Mouse (Mus musculus) left cerebral cortex, adult 6 months (tissue): Measurements from ENCODE around the gene Brms1. TPM values are rescaled to one million over a fixed set of nuclear protein-coding genes. Genes with fewer than 3 reads are reported as not detected.

ENCODE experiments used
- long read RNA-seq, 2 experiments: library from polyadenylated mRNA; unstranded; transcript quantifications; one replicate each; pipeline ENCODE4 v2.0.0; 2019 to 2020
- polyA plus RNA-seq: library from polyadenylated mRNA; unstranded; fragments of <200 nt; fragmentation: Nextera tagmentation; gene quantifications from 2 replicates; pipeline ENCODE4 v1.2.3, GENCODE M21; 2021

The Brms1 gene
- polyA plus RNA-seq, result 33.0 and 37.7 TPM in 2 replicates
- long read RNA-seq, experiment 1, transcript Brms1-201 (10 exons, 1,388 nt), result major isoform, 104 of 120 reads
- long read RNA-seq, experiment 1, partial matches to known transcripts, result 0 of 120 reads
- long read RNA-seq, experiment 1, other reads (novel, unspliced or antisense), result 12 of 120 reads
- long read RNA-seq, experiment 2, transcript Brms1-201 (10 exons, 1,388 nt), result major isoform, 29 of 49 reads
- long read RNA-seq, experiment 2, partial matches to known transcripts, result 13 of 49 reads
- long read RNA-seq, experiment 2, other reads (novel, unspliced or antisense), result 4 of 49 reads

DNA sequence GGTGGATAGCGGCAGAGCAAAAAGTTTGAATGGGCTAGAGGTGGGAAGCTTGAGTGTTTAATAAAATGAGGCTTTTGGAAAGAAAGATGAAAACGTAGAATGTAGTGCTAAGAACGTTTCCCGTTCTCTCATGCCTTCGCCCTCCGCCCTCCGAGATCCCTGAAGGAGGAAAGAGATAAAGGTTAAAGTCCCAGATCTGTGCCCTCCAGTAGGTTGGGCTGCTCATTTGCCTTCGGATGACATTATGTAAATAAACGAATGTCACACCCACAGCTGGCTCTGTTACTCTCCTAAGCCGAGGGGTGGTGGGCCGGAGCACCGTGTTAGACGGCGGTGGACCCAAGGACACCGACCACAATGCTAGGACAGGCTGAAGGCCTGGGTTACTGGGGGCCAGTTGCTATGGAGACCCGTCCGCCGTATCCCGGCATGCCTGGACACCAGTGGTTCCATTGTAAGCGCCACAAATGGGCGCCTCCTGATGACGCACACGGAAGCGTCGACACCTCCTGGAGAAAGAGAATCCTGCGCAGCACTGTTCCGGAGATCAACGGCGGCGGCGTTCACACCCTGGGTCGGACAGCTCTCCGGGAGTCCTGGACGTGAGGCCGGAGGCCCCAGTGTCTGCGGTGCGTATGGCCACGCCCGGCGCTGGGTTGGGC, at the start of gene Brms1:
Brms1 (plus strand) TSS at position 493 of the 662 bp plus-strand sequence.

DNA sequence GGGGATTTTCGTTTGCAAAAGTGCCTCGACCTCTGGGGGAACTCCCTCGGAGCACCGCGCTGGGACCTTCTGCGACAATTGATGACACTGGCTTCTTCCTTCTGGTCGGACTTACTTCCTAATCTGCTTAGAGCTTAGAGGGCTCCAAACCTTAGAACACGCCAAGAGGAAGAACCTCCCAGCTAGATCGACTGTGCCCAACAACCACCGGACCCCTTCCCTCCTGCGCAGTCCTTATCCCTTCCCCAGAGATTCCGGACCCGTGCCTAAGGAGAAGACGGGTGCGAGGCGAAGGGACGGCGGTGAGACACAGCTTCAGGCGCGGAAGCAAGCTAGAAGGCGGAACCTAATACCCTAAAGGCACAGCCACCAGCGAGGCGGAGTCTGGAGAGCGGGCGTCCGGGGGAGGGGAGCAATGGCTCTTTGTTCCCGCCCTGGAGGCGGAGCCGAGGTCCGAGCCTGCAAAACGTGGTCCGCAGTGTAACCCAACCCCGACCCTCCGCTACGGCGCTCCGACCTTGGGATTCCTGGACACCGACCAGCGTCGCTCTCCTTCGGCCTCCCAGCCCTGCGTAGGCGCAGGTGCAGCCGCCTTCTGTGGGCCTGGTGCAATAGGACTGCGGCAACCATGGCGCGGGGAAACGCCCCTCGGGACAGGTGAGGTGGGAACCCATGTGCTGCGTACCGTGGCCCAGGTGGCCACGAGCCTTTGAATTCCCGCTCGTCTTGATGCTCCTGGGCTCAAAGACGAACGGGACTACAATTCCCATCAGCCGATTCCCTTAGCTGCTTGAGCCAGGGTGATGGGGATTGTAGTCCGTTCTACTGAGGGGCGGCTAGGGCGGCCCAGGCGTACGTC, 17.3 kb upstream of the Brms1 start, which contains the start of gene Slc29a2:
Slc29a2 (plus strand) TSS at position 240 of the 859 bp plus-strand sequence.

DNA sequence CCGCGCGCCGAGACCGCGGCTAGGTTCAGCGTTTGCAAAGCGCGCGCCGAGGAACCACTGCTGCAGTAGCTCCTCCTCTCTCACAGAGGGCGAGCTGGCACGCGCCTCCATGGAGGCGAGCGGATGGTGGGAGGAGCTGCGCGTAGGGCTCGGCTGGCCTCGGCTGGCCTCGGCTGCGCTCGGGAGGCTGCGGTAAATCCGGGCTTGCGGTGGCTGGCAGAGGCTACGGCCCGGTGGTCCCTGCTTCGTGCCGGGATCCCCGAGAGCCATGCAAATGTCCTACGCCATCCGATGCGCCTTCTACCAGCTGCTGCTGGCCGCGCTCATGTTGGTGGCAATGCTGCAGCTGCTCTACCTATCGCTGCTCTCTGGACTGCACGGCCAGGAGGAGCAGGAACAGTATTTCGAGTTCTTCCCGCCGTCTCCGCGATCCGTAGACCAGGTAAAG, 2.4 kb upstream of the Brms1 start, which contains the start of the genes B4gat1 and AC124502.3:
B4gat1 (plus strand) TSS at position 118 of the 448 bp plus-strand sequence.
AC124502.3 (plus strand) TSS at position 183 of the 448 bp plus-strand sequence.

DNA sequence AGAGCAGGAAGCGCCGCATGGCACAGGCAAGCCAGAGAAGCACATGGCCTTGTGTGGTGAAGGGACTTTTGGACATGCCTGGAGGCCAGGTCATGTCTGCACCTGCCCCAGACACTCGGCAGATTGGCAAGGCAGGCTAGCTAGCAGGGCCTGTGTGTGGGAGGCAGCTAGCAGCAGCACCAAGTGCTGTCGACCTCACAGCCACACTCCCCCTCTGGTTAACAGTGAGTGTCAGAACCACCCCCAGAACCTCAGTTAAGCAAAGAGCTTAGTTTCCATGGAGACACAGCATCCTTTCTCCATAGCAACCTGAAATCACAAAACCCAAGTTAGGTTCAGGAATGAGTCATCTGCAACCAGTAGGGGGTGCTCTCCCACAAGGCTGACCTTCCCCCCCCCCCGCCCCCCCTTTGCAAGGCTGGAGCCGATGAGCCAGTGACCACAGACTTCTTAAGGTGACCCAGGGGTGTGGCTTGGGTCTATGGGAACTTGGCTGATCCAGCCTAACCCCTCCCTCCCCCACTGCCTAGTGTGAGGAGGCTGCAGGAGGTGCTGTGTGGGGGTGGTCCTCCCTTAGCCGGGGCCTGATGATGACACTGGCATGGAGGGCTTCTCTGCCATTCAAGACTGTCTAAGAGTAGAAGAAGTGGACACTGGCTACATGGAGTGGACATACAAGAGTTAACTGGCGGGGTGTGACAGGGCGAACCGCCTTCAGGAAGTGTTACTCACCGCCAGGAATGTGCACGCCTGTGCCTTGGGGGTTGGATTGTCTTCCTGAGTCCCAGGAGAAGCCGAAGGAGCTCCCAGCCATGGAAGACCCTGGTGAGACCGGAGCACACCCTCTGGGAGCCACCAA, 9.1 kb downstream of the Brms1 start, which contains the start of gene Rin1:
Rin1 (plus strand) TSS at position 435 of the 859 bp plus-strand sequence.

DNA sequence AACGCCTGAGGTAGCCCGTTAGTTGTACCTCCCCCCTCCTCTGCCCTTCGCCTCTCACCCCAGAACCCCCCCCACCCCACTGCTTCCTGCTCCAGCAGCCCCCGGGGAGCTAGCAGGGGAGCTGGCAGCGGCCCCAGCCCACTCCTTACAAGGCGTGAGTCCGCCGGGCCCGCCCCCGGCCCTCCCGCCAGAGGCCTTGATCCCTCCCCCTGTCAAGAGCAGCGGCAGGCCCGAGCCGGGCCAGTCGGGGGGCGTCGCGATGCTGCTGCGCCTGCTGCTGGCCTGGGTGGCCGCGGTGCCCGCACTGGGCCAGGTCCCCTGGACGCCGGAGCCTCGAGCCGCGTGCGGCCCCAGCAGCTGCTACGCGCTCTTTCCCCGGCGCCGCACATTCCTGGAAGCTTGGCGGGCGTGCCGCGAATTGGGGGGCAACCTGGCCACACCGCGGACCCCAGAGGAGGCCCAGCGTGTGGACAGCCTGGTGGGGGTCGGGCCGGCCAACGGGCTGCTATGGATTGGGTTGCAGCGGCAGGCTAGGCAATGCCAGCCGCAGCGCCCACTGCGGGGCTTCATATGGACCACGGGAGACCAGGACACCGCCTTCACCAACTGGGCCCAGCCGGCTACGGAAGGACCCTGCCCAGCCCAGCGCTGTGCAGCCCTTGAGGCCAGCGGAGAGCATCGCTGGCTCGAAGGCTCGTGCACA, 26.9 kb downstream of the Brms1 start, which contains the start of gene Cd248:
Cd248 (plus strand) TSS at position 212 of the 703 bp plus-strand sequence.

DNA sequence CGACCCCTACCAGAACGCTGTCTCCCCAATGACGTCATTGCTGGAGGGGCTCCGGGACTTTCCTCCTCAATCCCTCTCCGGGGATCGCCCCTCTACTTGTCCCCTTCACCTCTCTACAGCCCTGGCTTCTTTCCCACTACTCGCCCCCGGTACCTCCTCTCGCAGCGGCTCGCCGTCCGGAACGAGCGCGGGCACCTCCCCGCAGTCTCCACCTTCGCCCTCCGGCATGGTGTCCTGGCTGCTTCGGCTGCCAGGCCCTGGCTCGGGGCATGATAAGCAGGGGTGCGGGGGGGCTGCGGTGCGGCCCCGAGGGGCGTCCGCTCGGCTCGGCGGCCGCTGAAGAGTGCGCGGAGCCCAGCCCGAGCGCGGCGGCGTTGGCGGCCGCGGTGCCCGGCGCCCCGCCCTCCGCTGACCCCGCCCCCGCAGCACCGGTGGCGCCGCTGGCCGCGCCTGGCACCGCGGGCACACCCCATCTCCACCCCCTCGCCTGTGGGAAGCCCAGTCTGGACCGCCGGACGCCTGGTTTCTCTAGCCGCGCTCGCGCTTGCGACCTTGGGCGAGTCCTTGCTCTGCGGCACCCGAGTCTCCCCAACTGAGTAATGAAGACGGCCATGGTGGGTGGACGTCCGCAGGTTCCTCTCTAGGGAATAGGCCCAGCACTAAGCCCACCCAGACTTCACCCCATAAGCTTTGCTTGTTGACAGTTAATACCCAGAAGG, 44.1 kb downstream of the Brms1 start, which contains the start of gene Tmem151a:
Tmem151a (minus strand) TSS at position 387 of the 719 bp plus-strand sequence.

DNA sequence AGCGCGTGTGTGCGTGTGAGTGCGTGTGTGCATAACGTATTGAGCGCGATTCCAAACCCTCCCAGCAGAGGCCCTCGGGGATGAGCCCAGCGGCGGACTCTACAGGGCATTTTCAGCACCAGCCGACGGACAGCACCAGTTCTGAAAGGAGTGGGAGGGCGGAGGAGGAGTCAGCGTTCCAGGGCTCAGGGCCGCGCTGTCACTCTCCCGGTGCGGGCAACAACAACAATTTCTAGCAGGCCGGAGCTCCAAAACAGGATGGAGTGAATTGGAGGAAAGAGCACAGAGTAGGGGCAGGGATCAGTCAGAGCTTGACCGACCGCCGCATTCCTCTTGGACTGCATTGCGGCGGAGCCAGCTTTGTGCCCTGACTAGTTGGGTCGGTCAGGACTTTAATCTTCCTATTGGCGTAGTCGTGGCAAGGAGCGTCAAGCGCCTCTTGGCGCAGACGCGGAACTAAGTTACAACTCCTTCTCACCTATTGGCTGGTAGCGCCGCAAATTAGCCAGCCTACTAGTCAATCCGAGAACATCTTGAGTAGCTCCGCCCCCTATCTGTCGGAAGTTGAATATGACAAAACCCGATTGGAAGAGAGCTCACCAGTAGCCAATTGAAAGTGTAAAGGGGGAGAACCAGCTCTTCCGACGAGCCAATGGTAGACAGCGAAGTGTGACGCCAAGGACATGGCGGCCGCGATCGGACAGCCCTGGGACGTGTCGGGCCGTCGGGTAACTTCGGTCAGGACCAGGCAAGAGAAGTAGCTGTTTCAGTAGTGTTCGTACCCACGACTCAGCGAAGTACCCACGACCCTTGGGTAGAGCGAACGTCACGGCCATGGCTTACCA, 47.0 kb downstream of the Brms1 start, which contains the start of gene Yif1a:
Yif1a (plus strand) TSS at position 655 of the 845 bp plus-strand sequence.

DNA sequence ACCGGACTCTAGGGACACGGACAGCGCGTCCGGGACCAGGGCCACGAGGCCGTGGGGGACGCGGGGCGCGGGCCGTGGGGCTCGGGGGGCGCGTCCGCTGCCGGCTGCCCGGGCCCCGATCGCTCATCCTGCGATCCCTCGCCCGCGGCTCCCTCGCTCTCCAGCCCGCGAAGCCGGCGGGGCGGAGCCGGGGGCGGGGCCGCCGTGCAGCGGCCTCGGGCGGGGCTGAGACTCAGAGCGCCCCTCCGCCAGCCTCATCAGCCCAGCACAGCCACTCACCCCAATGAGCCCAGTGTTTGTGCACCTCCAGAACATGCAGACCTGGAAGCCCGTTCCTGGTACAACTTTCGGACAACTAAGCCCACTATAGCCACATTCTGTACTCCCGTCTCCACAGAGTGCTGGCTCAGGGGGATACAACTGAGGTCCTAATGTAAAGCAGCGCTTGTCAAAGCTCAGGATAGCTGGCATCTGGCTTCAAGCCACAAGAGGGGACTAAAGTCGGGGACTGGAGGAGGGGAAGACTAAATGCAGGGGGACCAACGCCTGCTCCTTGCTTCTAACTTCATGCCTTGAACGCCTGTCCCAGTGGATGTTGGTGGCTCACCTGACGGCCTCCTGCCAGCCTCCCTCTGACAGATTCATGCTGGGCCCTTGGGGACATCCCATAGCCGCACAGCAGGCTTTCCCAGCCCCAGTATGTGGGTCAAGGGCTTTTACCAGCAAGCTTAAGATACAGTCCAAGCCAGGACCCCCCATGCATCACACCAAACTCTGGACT, 57.4 kb downstream of the Brms1 start, which contains the start of gene Cnih2:
Cnih2 (minus strand) TSS at position 159 of the 781 bp plus-strand sequence.

Other genes with a start within 250 kb of the Brms1 start
- gene Rbm4, start 247.5 kb upstream of the Brms1 start, polyA plus RNA-seq, result 25.7 and 26.6 TPM in 2 replicates
- gene Gm21992, start 229.7 kb upstream of the Brms1 start, polyA plus RNA-seq, result 5.1 and 8.4 TPM in 2 replicates
- 7.6 and 11.1 TPM in 2 replicates for gene Rbm14, start 229.7 kb upstream of the Brms1 start, polyA plus RNA-seq
- gene Ccs, start 202.0 kb upstream of the Brms1 start, polyA plus RNA-seq, result 37.7 and 46.6 TPM in 2 replicates
- gene Ccdc87, start 202.0 kb upstream of the Brms1 start, polyA plus RNA-seq, result 1.5 and 1.8 TPM in 2 replicates
- gene Ctsf, start 186.2 kb upstream of the Brms1 start, polyA plus RNA-seq, result 79.0 and 97.4 TPM in 2 replicates
- gene Actn3, start 163.4 kb upstream of the Brms1 start, polyA plus RNA-seq, result 0.28 and 1.0 TPM in 2 replicates
- 10.3 and 15.3 TPM in 2 replicates for gene Zdhhc24, start 162.7 kb upstream of the Brms1 start, polyA plus RNA-seq
- gene Bbs1, start 134.7 kb upstream of the Brms1 start, polyA plus RNA-seq, result 7.2 and 18.1 TPM in 2 replicates
- 20.7 and 24.6 TPM in 2 replicates for gene Dpp3, start 113.1 kb upstream of the Brms1 start, polyA plus RNA-seq
- gene Peli3, start 98.2 kb upstream of the Brms1 start, polyA plus RNA-seq, result 8.9 and 11.4 TPM in 2 replicates
- 133 and 161 TPM in 2 replicates for gene Mrpl11, start 79.2 kb upstream of the Brms1 start, polyA plus RNA-seq
- gene Npas4, start 51.0 kb upstream of the Brms1 start, polyA plus RNA-seq, result 12.7 and 17.4 TPM in 2 replicates
- gene Slc29a2, start 17.5 kb upstream of the Brms1 start, polyA plus RNA-seq, result 6.6 and 8.4 TPM in 2 replicates
- gene B4gat1, start 2.5 kb upstream of the Brms1 start, polyA plus RNA-seq, result 129 and 165 TPM in 2 replicates
- 1.7 and 2.9 TPM in 2 replicates for gene AC124502.3, start 2.5 kb upstream of the Brms1 start, polyA plus RNA-seq
- 13.6 and 19.4 TPM in 2 replicates for gene Rin1, start 9.1 kb downstream of the Brms1 start, polyA plus RNA-seq
- 2.3 and 4.5 TPM in 2 replicates for gene Cd248, start 26.7 kb downstream of the Brms1 start, polyA plus RNA-seq
- gene Tmem151a, start 44.2 kb downstream of the Brms1 start, polyA plus RNA-seq, result 148 and 149 TPM in 2 replicates
- gene Yif1a, start 47.2 kb downstream of the Brms1 start, polyA plus RNA-seq, result 36.4 and 56.7 TPM in 2 replicates
- 37.0 and 528 TPM in 2 replicates for gene Cnih2, start 57.2 kb downstream of the Brms1 start, polyA plus RNA-seq
- 140 and 175 TPM in 2 replicates for gene Rab1b, start 65.7 kb downstream of the Brms1 start, polyA plus RNA-seq
- 11.6 and 37.2 TPM in 2 replicates for gene Klc2, start 77.2 kb downstream of the Brms1 start, polyA plus RNA-seq
- 18.5 and 34.5 TPM in 2 replicates for gene Pacs1, start 231.8 kb downstream of the Brms1 start, polyA plus RNA-seq